Mouse (Mus musculus) hindbrain, embryonic 16.5 days (tissue): ENCODE data around the gene Jag2. TPM values are rescaled to one million over a fixed set of nuclear protein-coding genes. Genes with fewer than 3 reads are reported as not detected.

Experiments
- ATAC-seq: fragments of 200-750 bp; cut with Nextera tagmentation; 2 replicates; pipeline ENCODE4 v1.8.0; 2017; ENCODE audit warnings: moderate TSS enrichment, moderate library complexity
- H3K27ac ChIP-seq: fragments of 300-500 bp; sonication (generic); 2 replicates; pipeline ENCODE4 v1.5.1; 2014; ENCODE audit warnings: low read depth, mild to moderate bottlenecking, control low read depth, low read length, moderate library complexity
- H3K27me3 ChIP-seq: fragments of 300-500 bp; sonication (generic); replicated peaks from 2 replicates; pipeline ENCODE4 v1.6.1; 2014; ENCODE audit warnings: low read length; ENCODE audit not compliant: control insufficient read depth, insufficient read depth
- H3K36me3 ChIP-seq: fragments of 300-500 bp; sonication (generic); 2 replicates; pipeline ENCODE4 v1.6.1; 2014; ENCODE audit warnings: mild to moderate bottlenecking, low read length, moderate library complexity, mixed read lengths; ENCODE audit not compliant: control insufficient read depth, insufficient read depth
- H3K4me1 ChIP-seq: fragments of 300-500 bp; sonication (generic); 2 replicates; pipeline ENCODE4 v1.6.1; 2014; ENCODE audit warnings: low read depth, low read length; ENCODE audit not compliant: control insufficient read depth, insufficient read depth
- H3K4me2 ChIP-seq: fragments of 300-500 bp; sonication (generic); 2 replicates; pipeline ENCODE4 v1.6.1; 2014; ENCODE audit warnings: mild to moderate bottlenecking, low read length, control low read depth, moderate library complexity
- H3K4me3 ChIP-seq: fragments of 300-500 bp; sonication (generic); 2 replicates; pipeline ENCODE4 v1.5.1; 2014; ENCODE audit warnings: mild to moderate bottlenecking, low read length, control low read depth, moderate library complexity
- H3K9ac ChIP-seq: fragments of 300-500 bp; sonication (generic); 2 replicates; pipeline ENCODE4 v1.6.1; 2014; ENCODE audit warnings: low read depth, mild to moderate bottlenecking, control low read depth, low read length, moderate library complexity
- H3K9me3 ChIP-seq: fragments of 300-500 bp; sonication (generic); 2 replicates; pipeline ENCODE4 v1.6.1; 2014; ENCODE audit warnings: mild to moderate bottlenecking, low read length, moderate library complexity; ENCODE audit not compliant: control insufficient read depth
- WGBS: fragments of 180-500 bp; shearing (Covaris S2); extraction: QIAGEN DNeasy Blood & Tissue Kit; methylation state at CpG from one replicate; pipeline ENCODE4 v1.1.7; 2014; 5-methylcytosine and 5-hydroxymethylcytosine counted together
- microRNA-seq: library from miRNA; unstranded; fragments of <30 nt; microRNA quantifications from one replicate; pipeline ENCODE4, GENCODE M21; 2017
- polyA plus RNA-seq: library from polyadenylated mRNA; unstranded; fragments of >200 nt; fragmentation: Nextera tagmentation; extraction: Ambion mirVana; gene quantifications from 2 replicates; pipeline ENCODE4 v1.2.1, GENCODE M21; 2015

Gene Jag2
- polyA plus RNA-seq, 1 experiment from 2014 or later: 11.1 TPM

- WGBS: 89% methylated on average over 9 of the region's 9 CpGs
- no peak overlapping the region for H3K4me2 ChIP-seq
- no peak overlapping the region for H3K9ac ChIP-seq
- ATAC-seq: no peak
- H3K9me3 ChIP-seq: no peaks in the 10 kb centered on the region
- H3K27me3 ChIP-seq: no peaks in the 10 kb centered on the region; the same call in 1 of the 2 replicates
- H3K36me3 ChIP-seq: no peaks in the 10 kb centered on the region
- no peak overlapping the region for H3K27ac ChIP-seq
- H3K4me1 ChIP-seq: no peaks in the 10 kb centered on the region
- no peak overlapping the region for H3K4me3 ChIP-seq
Measured at GRCm38 (mm10) chr12:112858581-112859336, 70.8 kb downstream of the Jag2 start.

Small RNA genes within 50 kb of the gene (microRNA-seq; reads per million reads assigned to microRNA genes)
- gene Mir6941: 0.83 reads per million

Other genes starting within 250 kb of the Jag2 start
- gene Cep170b, start 209.3 kb downstream of the Jag2 start, polyA plus RNA-seq: 29.5 and 30.6 TPM in 2 replicates
- 5.6 and 7.0 TPM in 2 replicates for gene Pld4, start 169.1 kb downstream of the Jag2 start, polyA plus RNA-seq
- 3.4 and 3.7 TPM in 2 replicates for gene Ahnak2, start 127.1 kb downstream of the Jag2 start, polyA plus RNA-seq
- 21.7 and 24.2 TPM in 2 replicates for gene Clba1, start 120.8 kb downstream of the Jag2 start, polyA plus RNA-seq
- 31.3 and 36.7 TPM in 2 replicates for gene Cdca4, start 100.4 kb downstream of the Jag2 start, polyA plus RNA-seq
- gene Gpr132, start 61.5 kb downstream of the Jag2 start, polyA plus RNA-seq: 0.08 TPM in 1 of 2 replicates, not detected in the other
- 54.2 and 57.3 TPM in 2 replicates for gene Nudt14, start 12.3 kb upstream of the Jag2 start, polyA plus RNA-seq
- gene Btbd6, start 46.7 kb upstream of the Jag2 start, polyA plus RNA-seq: 54.3 and 55.8 TPM in 2 replicates
- gene Brf1, start 70.9 kb upstream of the Jag2 start, polyA plus RNA-seq: 40.5 and 43.1 TPM in 2 replicates
- 20.4 and 27.8 TPM in 2 replicates for gene Pacs2, start 84.7 kb upstream of the Jag2 start, polyA plus RNA-seq
- not detected in 2 replicates for gene Tex22, start 144.7 kb upstream of the Jag2 start, polyA plus RNA-seq
- 13.4 and 14.6 TPM in 2 replicates for gene Mta1, start 168.5 kb upstream of the Jag2 start, polyA plus RNA-seq
- 342 and 346 TPM in 2 replicates for gene Crip2, start 210.5 kb upstream of the Jag2 start, polyA plus RNA-seq
- 29.8 and 40.7 TPM in 2 replicates for gene Crip1, start 216.5 kb upstream of the Jag2 start, polyA plus RNA-seq
- gene Tedc1, start 226.6 kb upstream of the Jag2 start, polyA plus RNA-seq: 14.5 and 18.3 TPM in 2 replicates